Mouse (Mus musculus): Measurements from ENCODE around the gene Trim66.

- TF ChIP-seq FLI1 (IDR thresholded peaks at IDR 0.05; ENCODE audit: low read length): no peak
- TF ChIP-seq GATA1 (IDR thresholded peaks at IDR 0.05; ENCODE audit: borderline replicate concordance, low read length): no peak
These were observed 10.2 kb upstream of the Trim66 start for GRCm38 (mm10) chr7:109518036-109518681.

Data from megakaryocyte, embryonic 14.5 days (primary cell).